Mouse (Mus musculus): ENCODE measurements around the gene Asic2.

GRCm38 (mm10) chr11:81189103-81189502 lies 779.2 kb downstream of the Asic2 start:
- TF ChIP-seq CTCF (IDR thresholded peaks at IDR 0.05; ENCODE audit: low read depth) (no peak), EP300 (IDR thresholded peaks at IDR 0.05; ENCODE audit: low read depth) (no peak)
